Mouse (Mus musculus) hindlimb bud, embryonic 11.5 days (tissue): ENCODE results near the gene Mthfsl.
"Not testable (repeated sequence)": the region's sequence is repeated elsewhere in the genome, so short reads cannot be mapped to it uniquely, and the experiment has no call there.

Experiments
- DNase-seq: peaks from one replicate; pipeline ENCODE4 v3.0.0-alpha.2; 2012; ENCODE audit warnings: low read depth, low spot score; ENCODE audit errors: extremely low spot score

The Mthfsl gene

GRCm38 (mm10) chr9:88691307-88691706, 28.8 kb downstream of the Mthfsl start:
- DNase-seq: not testable (repeated sequence)

DNA sequence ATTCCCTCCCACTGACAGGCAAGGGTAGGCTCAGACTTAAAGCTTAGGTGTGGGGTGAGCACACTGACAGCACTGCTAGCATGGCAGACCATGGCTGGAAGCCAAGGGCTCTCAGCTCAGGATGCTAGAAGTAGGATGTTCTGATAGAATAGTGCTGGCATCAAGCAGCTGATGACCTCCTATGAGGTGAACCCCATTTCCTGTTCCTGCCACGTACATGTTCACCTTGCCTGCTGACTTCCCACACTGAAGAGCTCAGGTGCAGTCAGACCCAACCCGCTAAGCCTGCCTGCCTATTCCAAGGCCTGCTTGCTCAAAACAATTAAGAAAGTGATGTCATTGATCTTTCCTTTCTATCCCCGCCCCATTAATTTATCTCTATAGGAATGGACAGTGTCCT, 30.6 kb downstream of the Mthfsl start:
- DNase-seq: not testable (repeated sequence)

DNA sequence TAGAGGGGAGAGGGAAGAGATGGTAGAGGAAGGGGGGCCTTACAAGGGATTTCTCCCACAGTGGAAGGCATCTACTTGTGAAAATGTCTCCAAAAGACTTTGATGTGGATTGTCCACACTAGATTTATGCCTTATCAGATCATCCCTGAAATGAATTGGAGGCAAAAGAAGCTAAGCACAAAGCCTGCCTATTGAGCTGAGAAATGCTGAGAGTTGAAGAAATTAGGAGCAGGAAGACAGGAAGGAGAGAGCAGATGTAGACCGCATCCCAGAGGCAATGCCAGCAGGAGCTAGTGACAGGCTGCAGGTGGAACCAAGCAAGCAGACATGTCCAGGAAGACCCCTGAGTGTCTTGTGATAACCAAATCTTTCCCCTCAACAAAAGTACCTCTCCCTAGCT, 33.4 kb downstream of the Mthfsl start:
- DNase-seq: not testable (repeated sequence)

GRCm38 (mm10) chr9:88658341-88658740, 61.8 kb downstream of the Mthfsl start:
- DNase-seq: not testable (repeated sequence)

DNA sequence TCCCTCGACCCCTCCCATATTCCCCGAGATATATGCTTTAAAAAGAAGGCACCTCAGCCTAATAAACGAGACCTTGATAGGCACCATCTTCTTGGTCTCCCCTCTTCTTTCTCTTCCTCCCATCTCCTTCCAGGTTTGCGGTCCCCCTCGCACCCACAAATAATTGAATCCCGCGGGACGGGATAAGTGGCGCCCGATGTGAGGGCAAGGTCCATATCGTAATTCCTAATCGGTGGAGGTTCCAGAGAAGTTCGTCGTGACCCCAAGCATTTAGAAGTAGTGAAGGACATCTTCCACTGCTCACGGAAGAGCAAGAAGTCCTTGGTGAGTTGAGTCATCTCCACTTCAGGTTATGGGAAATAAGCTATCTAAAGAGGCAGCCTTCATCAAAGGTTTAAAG, 69.4 kb downstream of the Mthfsl start:
- not testable (repeated sequence) for DNase-seq
